Mouse (Mus musculus) CD4-positive, CD25-positive, alpha-beta regulatory T cell (primary cell): Measurements from ENCODE around the gene Krtap22-2. TPM values are rescaled to one million over a fixed set of nuclear protein-coding genes. Genes with fewer than 3 reads are reported as not detected.

Experiments used
- polyA plus RNA-seq: library from polyadenylated mRNA; unstranded; fragments of 100-300 nt; shearing (Covaris generic); gene quantifications from one replicate; pipeline ENCODE4 v1.2.1, GENCODE M21; 2017

Gene Krtap22-2
- polyA plus RNA-seq, result not detected

GRCm38 (mm10) chr16:89010659-89011058 is at the start of gene Krtap22-2:
TSS of gene Krtap22-2 (minus strand) at chr16:89010759.

GRCm38 (mm10) chr16:89047783-89048182 is 37.2 kb upstream of the Krtap22-2 start, which contains the start of gene Krtap6-5:
TSS of gene Krtap6-5 (minus strand) at chr16:89047883.

DNA sequence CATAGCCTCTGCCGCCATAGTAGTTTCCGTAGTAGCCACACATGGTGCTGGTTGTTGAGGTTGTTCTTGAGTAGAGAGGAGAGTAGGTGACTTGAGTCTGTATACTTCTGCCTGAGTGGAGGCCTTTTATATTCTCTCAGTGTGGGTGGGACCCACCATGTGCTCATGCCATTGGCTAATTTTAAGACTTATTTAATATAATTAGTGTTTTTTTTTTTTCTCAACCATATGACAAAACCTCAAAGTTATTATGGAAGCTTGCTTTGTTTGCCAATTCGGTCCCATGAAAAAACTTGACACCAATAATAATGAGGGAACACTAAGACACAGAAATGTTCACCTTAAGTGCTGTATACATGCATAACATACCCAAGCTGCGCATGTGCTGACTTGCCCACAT is 30.8 kb upstream of the Krtap22-2 start, which contains the start of gene Gm10228:
Gene Gm10228 (minus strand): TSS at position 101 of the 400 bp plus-strand sequence.

DNA sequence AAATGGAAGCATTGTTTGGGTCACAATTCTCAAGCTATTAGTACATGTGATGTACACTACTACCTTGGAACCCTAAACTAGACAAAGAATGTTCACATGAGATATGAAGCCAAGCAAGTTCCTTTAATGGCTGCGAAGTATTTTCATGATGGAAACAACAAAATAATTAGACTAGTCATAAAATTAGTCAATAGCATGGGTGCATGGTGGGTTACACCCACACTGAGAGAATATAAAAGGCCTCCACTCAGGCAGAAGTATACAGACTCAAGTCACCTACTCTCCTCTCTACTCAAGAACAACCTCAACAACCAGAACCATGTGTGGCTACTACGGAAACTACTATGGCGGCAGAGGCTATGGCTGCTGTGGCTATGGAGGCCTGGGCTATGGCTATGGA is 20.8 kb upstream of the Krtap22-2 start, which contains the start of gene Krtap6-1:
Gene Krtap6-1 (plus strand): TSS at position 301 of the 400 bp plus-strand sequence.

DNA sequence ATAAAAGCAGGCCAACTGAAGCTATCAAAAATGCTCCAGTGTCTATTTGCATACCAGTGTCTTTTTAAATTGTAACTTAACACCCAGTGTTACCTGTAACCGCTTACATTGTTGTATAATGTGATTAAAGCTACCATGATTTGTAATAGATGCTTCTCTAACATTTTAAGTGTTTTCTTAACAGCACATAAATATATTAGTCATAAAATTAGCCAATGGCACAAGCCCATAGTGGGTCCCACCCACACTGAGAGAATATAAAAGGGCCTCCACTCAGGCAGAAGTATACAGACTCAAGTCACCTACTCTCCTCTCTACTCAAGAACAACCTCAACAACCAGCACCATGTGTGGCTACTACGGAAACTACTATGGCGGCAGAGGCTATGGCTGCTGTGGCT is 4.4 kb upstream of the Krtap22-2 start, which contains the start of gene Gm10229:
Gene Gm10229 (plus strand): TSS at position 301 of the 400 bp plus-strand sequence.

GRCm38 (mm10) chr16:88962773-88963172 is 47.8 kb downstream of the Krtap22-2 start, which contains the start of gene Krtap16-3:
TSS of gene Krtap16-3 (minus strand) at chr16:88962873.

Other genes with a start within 250 kb of the Krtap22-2 start
- not detected for gene 2310057N15Rik, start 236.6 kb downstream of the Krtap22-2 start, polyA plus RNA-seq
- not detected for gene Gm5965, start 232.9 kb downstream of the Krtap22-2 start, polyA plus RNA-seq
- not detected for gene Gm20741, start 198.5 kb downstream of the Krtap22-2 start, polyA plus RNA-seq
- gene Krtap15, start 190.5 kb downstream of the Krtap22-2 start, polyA plus RNA-seq, result not detected
- not detected for gene Krtap14, start 184.6 kb downstream of the Krtap22-2 start, polyA plus RNA-seq
- not detected for gene Krtap19-1, start 141.3 kb downstream of the Krtap22-2 start, polyA plus RNA-seq
- not detected for gene Krtap19-2, start 136.5 kb downstream of the Krtap22-2 start, polyA plus RNA-seq
- not detected for gene Krtap19-3, start 132.7 kb downstream of the Krtap22-2 start, polyA plus RNA-seq
- gene Krtap19-4, start 125.7 kb downstream of the Krtap22-2 start, polyA plus RNA-seq, result not detected
- gene Krtap19-5, start 114.3 kb downstream of the Krtap22-2 start, polyA plus RNA-seq, result not detected
- not detected for gene Krtap19-9b, start 78.5 kb downstream of the Krtap22-2 start, polyA plus RNA-seq
- gene Krtap16-3, start 47.9 kb downstream of the Krtap22-2 start, polyA plus RNA-seq, result not detected
- gene Gm10229, start 4.5 kb upstream of the Krtap22-2 start, polyA plus RNA-seq, result not detected
- not detected for gene Krtap6-1, start 20.9 kb upstream of the Krtap22-2 start, polyA plus RNA-seq
- gene Gm10228, start 30.7 kb upstream of the Krtap22-2 start, polyA plus RNA-seq, result not detected
- gene Krtap6-5, start 37.1 kb upstream of the Krtap22-2 start, polyA plus RNA-seq, result not detected
- gene 1110025L11Rik, start 53.2 kb upstream of the Krtap22-2 start, polyA plus RNA-seq, result not detected
- not detected for gene Krtap6-3, start 73.3 kb upstream of the Krtap22-2 start, polyA plus RNA-seq
- gene Gm6358, start 130.1 kb upstream of the Krtap22-2 start, polyA plus RNA-seq, result not detected
- gene Gm10061, start 140.3 kb upstream of the Krtap22-2 start, polyA plus RNA-seq, result not detected
- gene Gm9789, start 147.2 kb upstream of the Krtap22-2 start, polyA plus RNA-seq, result not detected
- gene Gm7735, start 158.7 kb upstream of the Krtap22-2 start, polyA plus RNA-seq, result not detected
- not detected for gene 1110057P08Rik, start 164.0 kb upstream of the Krtap22-2 start, polyA plus RNA-seq
- gene Krtap20-2, start 195.1 kb upstream of the Krtap22-2 start, polyA plus RNA-seq, result not detected